Mouse (Mus musculus) CH12.LX (cell line): ENCODE results near the gene Hist1h3g. TPM values are rescaled to one million over a fixed set of nuclear protein-coding genes. Genes with fewer than 3 reads are reported as not detected.
A peak's percentile ranks its signal among the peaks of the same experiment; 100 is the strongest.
"Not testable (repeated sequence)": the region's sequence is repeated elsewhere in the genome, so short reads cannot be mapped to it uniquely, and the experiment has no call there.

Experiments used
- DNase-seq: peaks from one replicate; pipeline ENCODE4 v3.0.0-alpha.2; 2013; ENCODE audit errors: extremely low read depth
- H3K27ac ChIP-seq: 2 replicates; pipeline ENCODE4 v1.5.1; 2012; ENCODE audit warnings: low read depth, mild to moderate bottlenecking, control low read depth, moderate library complexity; ENCODE audit not compliant: insufficient read depth
- H3K27me3 ChIP-seq: replicated peaks from 2 replicates; pipeline ENCODE3; 2012; ENCODE audit warnings: inconsistent platforms
- H3K36me3 ChIP-seq, 2 experiments: replicated peaks in 1 of 2; 2 replicates each; pipeline versions ENCODE3 to v1.6.1; 2012; ENCODE audit warnings: inconsistent platforms in 1 of 2, low read length in 1 of 2, mild to moderate bottlenecking in 1 of 2, mixed read lengths in 1 of 2, moderate library complexity in 1 of 2; ENCODE audit not compliant: control insufficient read depth in 1 of 2, insufficient read depth in 1 of 2
- H3K4me1 ChIP-seq, 2 experiments: 2 replicates each; pipeline ENCODE4 v1.6.1; 2012; ENCODE audit warnings: inconsistent platforms in 1 of 2, moderate library complexity in 1 of 2; ENCODE audit not compliant: insufficient read depth in 2 of 2, control insufficient read depth in 1 of 2
- H3K4me2 ChIP-seq: 2 replicates; pipeline ENCODE4 v1.6.1; 2012; ENCODE audit warnings: low read depth, mild to moderate bottlenecking, control low read depth; ENCODE audit not compliant: poor library complexity, insufficient read depth, severe bottlenecking
- H3K4me3 ChIP-seq, 3 experiments: fragments of 150-350 bp in 1 of 3; sonication (generic) in 1 of 3; replicated peaks in 1 of 3; 2 replicates each; pipeline versions ENCODE3 to v1.5.1; 2011 to 2012; ENCODE audit warnings: low read depth in 2 of 3, low read length in 2 of 3, mild to moderate bottlenecking in 2 of 3, moderate library complexity in 2 of 3, control low read depth in 1 of 3, improper control_type of control experiment in 1 of 3, inconsistent platforms in 1 of 3, mixed read lengths in 1 of 3; ENCODE audit not compliant: poor library complexity in 1 of 3
- H3K79me2 ChIP-seq: replicated peaks from 2 replicates; pipeline ENCODE4 v1.6.1; 2012; ENCODE audit warnings: mild to moderate bottlenecking, moderate library complexity; ENCODE audit not compliant: control insufficient read depth, poor library complexity, insufficient read depth, severe bottlenecking; ENCODE audit errors: extremely low read depth
- H3K9ac ChIP-seq: 2 replicates; pipeline ENCODE4 v1.6.1; 2012; ENCODE audit warnings: low read depth, mild to moderate bottlenecking, control low read depth, moderate library complexity; ENCODE audit not compliant: insufficient read depth
- H3K9me3 ChIP-seq: replicated peaks from 2 replicates; pipeline ENCODE3; 2012; ENCODE audit warnings: low read length, inconsistent platforms, mixed read lengths
- CHD2 ChIP-seq: IDR thresholded peaks from 2 replicates; pipeline ENCODE4 v1.6.1; 2011; ENCODE audit warnings: low read length, improper control_type of control experiment
- E2F4 ChIP-seq: IDR thresholded peaks from 2 replicates; pipeline ENCODE4 v1.6.1; 2011; ENCODE audit warnings: low read depth, low read length, improper control_type of control experiment; ENCODE audit not compliant: insufficient replicate concordance
- HCFC1 ChIP-seq: IDR thresholded peaks from 2 replicates; pipeline ENCODE4 v1.6.1; 2012; ENCODE audit warnings: low read depth, mild to moderate bottlenecking, inconsistent platforms, low read length, improper control_type of control experiment
- MAX ChIP-seq: IDR thresholded peaks from 2 replicates; pipeline ENCODE4 v1.6.1; 2011; ENCODE audit warnings: low read length, improper control_type of control experiment
- MEF2A ChIP-seq: IDR thresholded peaks from 2 replicates; pipeline ENCODE4 v1.6.1; 2014; ENCODE audit warnings: low read depth, mild to moderate bottlenecking, inconsistent platforms, low read length, improper control_type of control experiment, borderline replicate concordance
- MXI1 ChIP-seq: IDR thresholded peaks from 2 replicates; pipeline ENCODE4 v1.6.1; 2011; ENCODE audit warnings: mild to moderate bottlenecking, low read depth, low read length, improper control_type of control experiment
- MYC ChIP-seq: IDR thresholded peaks from 2 replicates; pipeline ENCODE4 v1.6.1; 2011; ENCODE audit warnings: low read depth, mild to moderate bottlenecking, improper control_type of control experiment, low read length
- NRF1 ChIP-seq: IDR thresholded peaks from 2 replicates; pipeline ENCODE4 v1.6.1; 2014; ENCODE audit warnings: low read depth, mild to moderate bottlenecking, inconsistent platforms, low read length, improper control_type of control experiment, moderate library complexity
- POLR2A ChIP-seq: IDR thresholded peaks from 2 replicates; pipeline ENCODE4 v1.6.1; 2011; ENCODE audit warnings: low read depth, mild to moderate bottlenecking, improper control_type of control experiment, low read length
- POLR2AphosphoS2 ChIP-seq: IDR thresholded peaks from 2 replicates; pipeline ENCODE4 v1.6.1; 2011; ENCODE audit warnings: low read depth, low read length, improper control_type of control experiment
- RCOR1 ChIP-seq: conservative IDR thresholded peaks from 2 replicates; pipeline ENCODE4 v1.6.1; 2012; ENCODE audit warnings: low read depth, mild to moderate bottlenecking, inconsistent platforms, low read length, improper control_type of control experiment
- SIN3A ChIP-seq: IDR thresholded peaks from 2 replicates; pipeline ENCODE4 v1.6.1; 2012; ENCODE audit warnings: low read length, improper control_type of control experiment, inconsistent platforms
- TBP ChIP-seq: conservative IDR thresholded peaks from 2 replicates; pipeline ENCODE4 v1.6.1; 2011; ENCODE audit warnings: low read depth, low read length, improper control_type of control experiment
- TCF12 ChIP-seq: IDR thresholded peaks from 2 replicates; pipeline ENCODE4 v1.6.1; 2014; ENCODE audit warnings: low read depth, mild to moderate bottlenecking, inconsistent platforms, low read length, improper control_type of control experiment
- UBTF ChIP-seq: IDR thresholded peaks from 2 replicates; pipeline ENCODE4 v1.6.1; 2012; ENCODE audit warnings: low read depth, mild to moderate bottlenecking, inconsistent platforms, low read length, improper control_type of control experiment, moderate library complexity
- ZMIZ1 ChIP-seq: IDR thresholded peaks from 2 replicates; pipeline ENCODE4 v1.6.1; 2012; ENCODE audit warnings: low read depth, mild to moderate bottlenecking, inconsistent platforms, low read length, improper control_type of control experiment
- dilution Hi-C: fragments of 300-500 bp; cut with MboI; formaldehyde crosslinking; loops from 2 replicates; pipeline ENCODE4 v1.14.3; 2020; ENCODE audit warnings: low sequenced_read_pairs; ENCODE audit not compliant: extremely low pct_unique_long_range_greater_than_20kb, extremely low pct_ligation_motif_present
- in situ Hi-C: fragments of 300-500 bp; cut with MboI; formaldehyde crosslinking; loops from 3 replicates; pipeline ENCODE4 v1.14.3; 2019; ENCODE audit warnings: low sequenced_read_pairs, low pct_ligation_motif_present, low pct_unique_long_range_greater_than_20kb, mixed read lengths
- polyA plus RNA-seq: library from polyadenylated mRNA; unstranded; fragments of >175 nt; gene quantifications from 2 replicates; pipeline ENCODE4 v1.2.1, GENCODE M21; 2012; ENCODE audit warnings: low read depth; ENCODE audit not compliant: insufficient read length
- total RNA-seq, 2 experiments: library from RNA; depleted of rRNA; stranded (reverse); fragments of 300-350 nt in 1 of 2; fragments of >200 nt in 1 of 2; gene quantifications; 2 replicates each; pipeline ENCODE4 v1.2.3; 2012 to 2014

The Hist1h3g gene
- total and polyA plus RNA-seq, 3 experiments: 3.4 to 608 (median 75.3) TPM

GRCm38 (mm10) chr13:23573034-23573897, 38.0 kb downstream of the Hist1h3g start:
- H3K9me3 ChIP-seq, H3K27me3 ChIP-seq, dilution Hi-C loops, H3K36me3 ChIP-seq, H3K79me2 ChIP-seq: not testable (repeated sequence)
- Histone ChIP-seq H3K9ac (peak overlapping the region; percentile 91), H3K4me1 (peaks cover 0 to 15% of the 10 kb centered on the region in 2 experiments; a peak in 2 of 4 replicates), H3K27ac (peak overlapping the region; percentile 93), H3K4me2 (peak overlapping the region; percentile 78), H3K4me3 (peak overlapping the region; percentile 34 to 59 (median 39))
- peak; percentile 79; the same call in 1 of the 2 replicates for TF ChIP-seq ZMIZ1
- TF ChIP-seq POLR2A: peak; percentile 65
- peak; percentile 75; the same call in 1 of the 2 replicates for TF ChIP-seq UBTF
- TF ChIP-seq MYC: peak; percentile 77; the same call in 1 of the 2 replicates
- TF ChIP-seq RCOR1: peak; percentile 15; the same call in 1 of the 2 replicates
- 0 out of 2 replicates have a peak, but pooled peaks have one; percentile 62 for TF ChIP-seq MAX
- peak; percentile 74; the same call in 1 of the 2 replicates for TF ChIP-seq POLR2AphosphoS2
- 0 out of 2 replicates have a peak, but pooled peaks have one; percentile 31 for TF ChIP-seq SIN3A
- peak; percentile 54 for DNase-seq
- in situ Hi-C loops: loop anchor here (25.0 kb wide), 1 partner anchor 1836 kb away; the partner anchor contains the start of gene Hist1h4j

DNA sequence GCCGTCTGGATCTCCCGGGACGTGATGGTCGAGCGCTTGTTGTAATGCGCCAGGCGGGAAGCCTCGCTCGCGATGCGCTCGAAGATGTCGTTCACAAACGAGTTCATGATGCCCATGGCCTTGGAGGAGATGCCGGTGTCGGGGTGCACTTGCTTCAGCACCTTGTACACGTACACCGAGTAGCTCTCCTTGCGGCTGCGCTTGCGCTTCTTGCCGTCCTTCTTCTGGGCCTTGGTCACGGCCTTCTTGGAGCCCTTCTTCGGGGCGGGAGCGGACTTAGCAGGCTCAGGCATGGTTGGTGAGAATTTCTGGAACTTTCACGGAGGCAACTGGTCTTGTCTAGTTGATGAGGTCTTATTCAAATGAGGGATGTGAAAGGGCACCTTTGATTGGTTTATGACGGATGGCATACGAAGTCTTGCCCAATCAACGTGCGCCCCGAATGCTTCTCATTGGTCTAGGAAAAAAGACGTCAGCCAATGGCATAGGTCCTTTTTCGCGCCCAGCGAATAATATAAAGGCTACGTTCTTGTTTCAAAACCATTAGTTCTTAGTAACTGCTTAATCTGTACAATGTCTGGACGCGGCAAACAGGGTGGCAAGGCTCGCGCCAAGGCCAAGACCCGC, 38.8 kb downstream of the Hist1h3g start, which contains the start of the genes Hist1h2bf and Hist1h2ad:
Gene Hist1h2bf (minus strand): TSS at position 299 of the 627 bp plus-strand sequence.
Gene Hist1h2ad (plus strand): TSS at position 484 of the 627 bp plus-strand sequence.
- H3K79me2 ChIP-seq, dilution Hi-C loops, H3K27me3 ChIP-seq, H3K9me3 ChIP-seq, H3K36me3 ChIP-seq: not testable (repeated sequence)
- DNase-seq: peak; percentile 99
- in situ Hi-C loops: loop anchor here (25.0 kb wide), 1 partner anchor 1837 kb away; the partner anchor contains the start of gene Hist1h4j
- Histone ChIP-seq H3K9ac (peak within 1 kb of the TSS; percentile 91), H3K4me2 (peak within 1 kb of the TSS; percentile 76), H3K4me1 (peaks cover 0 to 15% of the 10 kb centered on the region in 2 experiments; a peak in 2 of 4 replicates), H3K27ac (peak within 1 kb of the TSS; percentile 93), H3K4me3 (peak within 1 kb of the TSS; percentile 34 to 59 (median 39))
- peak; percentile 18 for TF ChIP-seq NRF1
- TF ChIP-seq SIN3A: 0 out of 2 replicates have a peak, but pooled peaks have one; percentile 57
- peak; percentile 5; the same call in 1 of the 2 replicates for TF ChIP-seq UBTF
- peak; percentile 96 for TF ChIP-seq TCF12
- TF ChIP-seq POLR2A: peak; percentile 42
- peak; percentile 58; the same call in 1 of the 2 replicates for TF ChIP-seq MXI1
- TF ChIP-seq TBP: peak; percentile 98
- TF ChIP-seq HCFC1: peak; percentile 17; the same call in 1 of the 2 replicates
- 0 out of 2 replicates have a peak, but pooled peaks have one; percentile 90 for TF ChIP-seq ZMIZ1
- peak; percentile 98 for TF ChIP-seq CHD2
- TF ChIP-seq MEF2A: 0 out of 2 replicates have a peak, but pooled peaks have one; percentile 24
- TF ChIP-seq E2F4: peak; percentile 98
